Mouse (Mus musculus): Measurements from ENCODE around the gene Trim41.

- TF ChIP-seq POLR2A (IDR thresholded peaks at IDR 0.05; ENCODE audit: extremely low read depth, insufficient read depth, low read length) (0 out of 2 replicates have a peak, but pooled peaks have one; percentile 4), CTCF (IDR thresholded peaks at IDR 0.05; ENCODE audit: low read depth, low read length) (no peak)
These were observed 1.2 kb upstream of the Trim41 start for GRCm38 (mm10) chr11:48818346-48818745.

Measured in liver, adult 2 months (tissue).